Mouse (Mus musculus): ENCODE measurements at regions not wholly inside any gene's neighbourhood (a gene's known extent, or its start where the extent isn't known, plus 50 kb on each side); places are given as distances from the start of the nearest gene placed in this dataset.

DNA sequence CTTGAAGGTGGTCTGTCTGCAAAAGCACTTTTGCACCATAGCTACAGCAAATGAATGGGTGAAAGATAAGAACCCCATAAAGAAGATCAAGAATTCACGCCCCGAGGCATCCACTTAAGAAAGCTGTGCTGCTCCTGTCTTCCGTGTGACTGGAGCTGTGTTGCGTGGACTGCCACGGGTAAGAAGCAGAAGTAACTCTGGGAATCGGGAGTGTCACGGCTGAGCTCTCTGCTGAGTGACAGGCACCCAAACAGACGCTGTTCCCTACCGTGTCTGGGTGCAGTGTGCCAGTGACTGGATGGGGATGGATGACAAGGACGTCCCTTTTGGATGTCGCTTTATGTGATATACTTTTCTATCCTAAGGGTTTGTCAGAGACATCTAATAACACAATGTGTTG lies 129.5 kb downstream of the Sox4 start:
- H3K9me3 ChIP-seq (ENCODE audit: low read length) = no peaks in the 10 kb centered on the region
- ATAC-seq (ENCODE audit: low FRiP score) = 0 out of 2 replicates have a peak, but pooled peaks have one; percentile 60
- TF ChIP-seq CTCF (IDR thresholded peaks at IDR 0.05) = no peak
- peaks cover 5% of the 10 kb centered on the region; the same call in 1 of the 2 replicates for H3K4me1 ChIP-seq (ENCODE audit: insufficient read depth, low read length)
- H3K27ac ChIP-seq (ENCODE audit: low read depth, low read length) = no peak overlapping the region
- DNase-seq (ENCODE audit: low spot score) = no peak
- no peak overlapping the region for H3K4me3 ChIP-seq (ENCODE audit: low read depth, low read length)
- H3K36me3 ChIP-seq (ENCODE audit: insufficient read depth, low read length) = no peaks in the 10 kb centered on the region
- H3K27me3 ChIP-seq (ENCODE audit: insufficient read depth, low read length) = no peaks in the 10 kb centered on the region
- H3K9ac ChIP-seq (replicated peaks; ENCODE audit: low read length, poor library complexity, severe bottlenecking) = no peak overlapping the region
- H3K4me2 ChIP-seq (ENCODE audit: low read depth, low read length, poor library complexity, severe bottlenecking) = 0 out of 2 replicates have a peak overlapping the region, but pooled peaks have one; percentile 7
- 32% methylated on average over 11 of the region's 11 CpGs for WGBS

DNA sequence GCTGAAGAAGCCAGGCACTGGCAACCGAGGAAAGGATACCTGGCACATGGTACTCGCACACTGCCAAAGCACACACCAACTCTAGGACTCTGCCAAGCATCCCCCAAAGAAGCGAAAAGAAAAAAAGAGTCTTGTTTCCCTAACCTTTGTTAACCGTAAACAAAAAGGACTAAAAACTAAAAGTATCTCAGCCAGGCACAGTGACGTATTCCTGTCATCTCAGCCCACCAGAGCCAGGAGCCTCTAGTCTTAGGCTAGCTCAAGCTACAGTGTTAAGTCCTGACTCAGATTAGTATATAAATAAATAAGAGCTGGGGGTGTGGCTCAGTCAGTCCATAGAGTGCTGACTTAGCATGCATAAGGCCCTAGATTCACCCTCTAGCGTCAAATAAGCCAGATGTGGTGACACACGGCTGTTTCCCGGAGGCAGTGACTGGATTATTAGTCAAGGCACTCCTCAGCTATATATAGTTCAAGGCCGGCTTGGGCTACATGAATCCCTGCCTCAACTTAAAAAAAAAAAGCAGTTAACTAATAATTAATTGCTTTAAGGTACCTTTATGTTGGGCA lies 130.1 kb downstream of the Sox4 start:
- H3K4me2 ChIP-seq (ENCODE audit: low read depth, low read length, poor library complexity, severe bottlenecking) = no peak overlapping the region
- no peaks in the 10 kb centered on the region for H3K27me3 ChIP-seq (ENCODE audit: insufficient read depth, low read length)
- no peak overlapping the region for H3K4me3 ChIP-seq (ENCODE audit: low read depth, low read length)
- no peaks in the 10 kb centered on the region for H3K9me3 ChIP-seq (ENCODE audit: low read length)
- no peaks in the 10 kb centered on the region for H3K36me3 ChIP-seq (ENCODE audit: insufficient read depth, low read length)
- WGBS = 70% methylated on average over 9 of the region's 9 CpGs
- no peak overlapping the region for H3K9ac ChIP-seq (replicated peaks; ENCODE audit: low read length, poor library complexity, severe bottlenecking)
- DNase-seq (ENCODE audit: low spot score) (no peak), ATAC-seq (ENCODE audit: low FRiP score) (no peak)
- H3K4me1 ChIP-seq (ENCODE audit: insufficient read depth, low read length) = peaks cover 5% of the 10 kb centered on the region; the same call in 1 of the 2 replicates
- no peak overlapping the region for H3K27ac ChIP-seq (ENCODE audit: low read depth, low read length)
- TF ChIP-seq CTCF (IDR thresholded peaks at IDR 0.05) = no peak

DNA sequence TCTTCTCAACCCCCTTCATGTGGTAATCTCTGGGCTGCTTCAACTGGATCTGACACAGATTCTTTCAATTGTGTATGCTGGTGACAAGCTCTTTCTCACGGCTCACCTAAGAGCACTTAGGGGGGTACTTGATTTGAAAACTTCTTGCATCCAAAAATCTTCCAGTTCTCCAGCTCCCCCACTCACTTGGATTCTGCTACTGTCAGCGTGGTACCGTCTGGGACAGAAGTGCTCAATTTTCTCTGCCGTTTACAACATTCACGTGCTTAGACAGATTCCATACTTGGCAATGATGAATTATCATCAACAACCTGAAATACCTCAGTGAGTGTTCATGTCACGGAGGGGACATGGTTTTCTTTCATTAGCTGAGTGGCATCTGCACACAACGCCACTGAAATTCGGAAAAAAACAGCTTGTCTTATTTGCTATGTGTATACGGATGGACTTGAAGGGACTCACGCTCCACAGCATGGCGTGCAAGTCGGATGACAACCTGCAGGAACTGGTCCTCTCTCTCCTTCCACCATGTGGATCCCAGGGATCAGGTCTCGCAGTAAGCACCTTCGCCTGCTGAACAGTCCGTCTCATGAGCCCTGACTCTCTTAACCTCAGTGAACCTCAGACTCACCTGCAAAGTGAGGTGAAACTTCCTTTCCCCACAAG lies 132.5 kb downstream of the Sox4 start:
- H3K9me3 ChIP-seq (ENCODE audit: low read length) = no peaks in the 10 kb centered on the region
- no peaks in the 10 kb centered on the region for H3K27me3 ChIP-seq (ENCODE audit: insufficient read depth, low read length)
- ATAC-seq (ENCODE audit: low FRiP score) = no peak
- no peak for DNase-seq (ENCODE audit: low spot score)
- no peak overlapping the region for H3K4me2 ChIP-seq (ENCODE audit: low read depth, low read length, poor library complexity, severe bottlenecking)
- 82% methylated on average over 15 of the region's 15 CpGs for WGBS
- no peak for TF ChIP-seq CTCF (IDR thresholded peaks at IDR 0.05)
- H3K27ac ChIP-seq (ENCODE audit: low read depth, low read length) = no peak overlapping the region
- peaks cover 5% of the 10 kb centered on the region; the same call in 1 of the 2 replicates for H3K4me1 ChIP-seq (ENCODE audit: insufficient read depth, low read length)
- no peak overlapping the region for H3K4me3 ChIP-seq (ENCODE audit: low read depth, low read length)
- H3K36me3 ChIP-seq (ENCODE audit: insufficient read depth, low read length) = no peaks in the 10 kb centered on the region
- no peak overlapping the region for H3K9ac ChIP-seq (replicated peaks; ENCODE audit: low read length, poor library complexity, severe bottlenecking)

GRCm38 (mm10) chr13:28814127-28814526 lies 139.4 kb downstream of the Sox4 start:
- no peaks in the 10 kb centered on the region for H3K27me3 ChIP-seq (ENCODE audit: insufficient read depth, low read length)
- no peak for DNase-seq (ENCODE audit: low spot score)
- no peaks in the 10 kb centered on the region for H3K36me3 ChIP-seq (ENCODE audit: insufficient read depth, low read length)
- WGBS = 69% methylated on average over 4 of the region's 4 CpGs
- H3K9me3 ChIP-seq (ENCODE audit: low read length) = no peaks in the 10 kb centered on the region
- H3K4me2 ChIP-seq (ENCODE audit: low read depth, low read length, poor library complexity, severe bottlenecking) = no peak overlapping the region
- H3K4me3 ChIP-seq (ENCODE audit: low read depth, low read length) = no peak overlapping the region
- no peak for ATAC-seq (ENCODE audit: low FRiP score)
- H3K9ac ChIP-seq (replicated peaks; ENCODE audit: low read length, poor library complexity, severe bottlenecking) = no peak overlapping the region
- peaks cover 12% of the 10 kb centered on the region; the same call in 1 of the 2 replicates for H3K4me1 ChIP-seq (ENCODE audit: insufficient read depth, low read length)
- H3K27ac ChIP-seq (ENCODE audit: low read depth, low read length) = no peak overlapping the region
- no peak for TF ChIP-seq CTCF (IDR thresholded peaks at IDR 0.05)

- Histone ChIP-seq H3K4me1 (ENCODE audit: insufficient read depth, low read length) (peaks cover 12% of the 10 kb centered on the region; the same call in 1 of the 2 replicates), H3K27ac (ENCODE audit: low read depth, low read length) (peak overlapping the region; percentile 57), H3K9ac (replicated peaks; ENCODE audit: low read length, poor library complexity, severe bottlenecking) (peak overlapping the region; percentile 29; the same call in 1 of the 2 replicates), H3K36me3 (ENCODE audit: insufficient read depth, low read length) (no peaks in the 10 kb centered on the region), H3K4me2 (ENCODE audit: low read depth, low read length, poor library complexity, severe bottlenecking) (peak overlapping the region; percentile 18; the same call in 1 of the 2 replicates), H3K4me3 (ENCODE audit: low read depth, low read length) (no peak overlapping the region), H3K27me3 (ENCODE audit: insufficient read depth, low read length) (no peaks in the 10 kb centered on the region), H3K9me3 (ENCODE audit: low read length) (no peaks in the 10 kb centered on the region)
- 23% methylated on average over 12 of the region's 12 CpGs for WGBS
- DNase-seq (ENCODE audit: low spot score) (peak; percentile 9), ATAC-seq (ENCODE audit: low FRiP score) (no peak; the same call in 1 of the 2 replicates)
- no peak for TF ChIP-seq CTCF (IDR thresholded peaks at IDR 0.05)
Measured at GRCm38 (mm10) chr13:28811667-28812575, 141.6 kb downstream of the Sox4 start.

All from midbrain, postnatal 0 days (tissue).